Mouse (Mus musculus) myocyte (in vitro differentiated cells): Measurements from ENCODE around the gene Lbp.

Source experiments
- E2F4 ChIP-seq: IDR thresholded peaks from one replicate; pipeline ENCODE4 v1.6.1; 2011; ENCODE audit warnings: mild to moderate bottlenecking, control low read depth, moderate library complexity; ENCODE audit not compliant: insufficient read depth
- MAX ChIP-seq: IDR thresholded peaks from one replicate; pipeline ENCODE4 v1.6.1; 2011; ENCODE audit warnings: low read depth, mild to moderate bottlenecking, control low read depth
- MYOD1 ChIP-seq, 3 experiments: IDR thresholded peaks; one replicate each; pipeline ENCODE4 v1.6.1; 2011; ENCODE audit warnings: control low read depth in 2 of 3, low read depth in 2 of 3, mild to moderate bottlenecking in 2 of 3, moderate library complexity in 1 of 3; ENCODE audit not compliant: insufficient read length in 2 of 3, control insufficient read depth in 1 of 3
- POLR2A ChIP-seq: IDR thresholded peaks from one replicate; pipeline ENCODE4 v1.6.1; 2011; ENCODE audit warnings: low read depth, mild to moderate bottlenecking, control low read depth, moderate library complexity; ENCODE audit not compliant: insufficient read length
- POLR2AphosphoS2 ChIP-seq: IDR thresholded peaks from one replicate; pipeline ENCODE4 v1.6.1; 2011; ENCODE audit warnings: low read depth, control low read depth; ENCODE audit not compliant: insufficient read length
- REST ChIP-seq: IDR thresholded peaks from one replicate; pipeline ENCODE4 v1.6.1; 2011; ENCODE audit warnings: mild to moderate bottlenecking, control low read depth, moderate library complexity; ENCODE audit not compliant: insufficient read depth, insufficient read length
- SRF ChIP-seq: IDR thresholded peaks from one replicate; pipeline ENCODE4 v1.6.1; 2011; ENCODE audit warnings: low read depth; ENCODE audit not compliant: control insufficient read depth, insufficient read length
- TCF12 ChIP-seq: IDR thresholded peaks from one replicate; pipeline ENCODE4 v1.6.1; 2011; ENCODE audit warnings: mild to moderate bottlenecking, control low read depth; ENCODE audit not compliant: poor library complexity, insufficient read depth, severe bottlenecking
- TCF3 ChIP-seq: IDR thresholded peaks from one replicate; pipeline ENCODE4 v1.6.1; 2011; ENCODE audit warnings: low read depth, control low read depth; ENCODE audit not compliant: insufficient read length
- USF1 ChIP-seq: IDR thresholded peaks from one replicate; pipeline ENCODE4 v1.6.1; 2011; ENCODE audit warnings: low read depth, mild to moderate bottlenecking, control low read depth, moderate library complexity

DNA sequence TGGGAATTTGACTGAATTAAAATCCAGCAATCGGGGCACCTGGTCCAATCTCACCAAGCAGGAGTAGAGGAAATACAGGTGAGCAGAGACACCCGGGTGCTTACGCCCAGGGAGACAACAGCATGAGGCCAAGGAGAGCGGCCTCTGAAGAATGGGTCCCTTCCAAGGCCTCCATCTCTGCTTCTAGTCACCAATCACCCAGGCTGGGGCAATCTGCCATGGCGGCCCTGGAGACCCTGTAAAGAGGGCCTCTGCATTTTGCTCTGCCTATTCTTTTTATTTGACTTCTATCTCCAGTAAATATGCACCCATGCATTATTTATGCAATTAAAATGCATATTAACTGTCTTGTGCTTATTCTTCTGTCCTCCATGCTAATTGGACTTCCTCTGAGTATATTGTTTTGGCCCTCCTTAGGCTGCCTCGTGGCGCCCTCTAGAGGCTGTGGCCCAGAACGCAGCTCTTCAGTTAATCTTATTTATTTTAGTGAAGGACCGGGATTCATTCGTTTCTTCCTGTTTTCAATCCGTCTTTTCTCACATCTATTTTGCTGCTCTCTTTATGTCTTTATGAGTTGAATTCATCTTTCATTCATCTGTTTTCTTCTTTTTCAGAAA is 33.8 kb downstream of the Lbp start:
- no peak for TF ChIP-seq USF1
- no peak for TF ChIP-seq E2F4
- no peak for TF ChIP-seq POLR2A
- no peak for TF ChIP-seq MAX
- no peak for TF ChIP-seq MYOD1 (IDR thresholded peaks at IDR 0.05; ENCODE audit: control insufficient read depth in 1 of 3, insufficient read length in 2 of 3, low read depth in 2 of 3)
- no peak for TF ChIP-seq REST
- no peak for TF ChIP-seq TCF12
- TF ChIP-seq POLR2AphosphoS2 = no peak
- TF ChIP-seq SRF = no peak
- TF ChIP-seq TCF3 = no peak
